Mouse (Mus musculus) ES-E14 (cell line): ENCODE measurements at regions not wholly inside any gene's neighbourhood (a gene's known extent, or its start where the extent isn't known, plus 50 kb on each side); places are given as distances from the start of the nearest gene placed in this dataset.

Experiments
- CHD2 ChIP-seq: IDR thresholded peaks from 2 replicates; pipeline ENCODE4 v1.6.1; 2014; ENCODE audit warnings: mild to moderate bottlenecking, low read depth, low read length, inconsistent platforms
- ZC3H11A ChIP-seq: IDR thresholded peaks from 2 replicates; pipeline ENCODE4 v1.6.1; 2012; ENCODE audit warnings: low read depth, mild to moderate bottlenecking, inconsistent platforms, low read length, borderline replicate concordance
- ZNF384 ChIP-seq: IDR thresholded peaks from 2 replicates; pipeline ENCODE4 v1.6.1; 2012; ENCODE audit warnings: low read depth, low read length, inconsistent platforms

GRCm38 (mm10) chr1:149758092-149758782, 202.9 kb downstream of the Pla2g4a start:
- TF ChIP-seq CHD2, result no peak
- TF ChIP-seq ZC3H11A, result peak; percentile 60; the same call in 1 of the 2 replicates
- TF ChIP-seq ZNF384, result no peak
